Mouse (Mus musculus) erythroblast, adult 5-6 weeks (primary cell): ENCODE measurements around the gene Bcl6b. TPM values are rescaled to one million over a fixed set of nuclear protein-coding genes. Genes with fewer than 3 reads are reported as not detected.

Source experiments
- ATAC-seq: replicated peaks from 2 replicates; pipeline ENCODE4 v1.8.0; 2016; ENCODE audit warnings: moderate number of reproducible peaks, mild to moderate bottlenecking, moderate TSS enrichment, inconsistent platforms; ENCODE audit not compliant: poor library complexity, low FRiP score, severe bottlenecking
- total RNA-seq, 2 experiments: library from RNA; stranded (forward) in 1 of 2; stranded (reverse) in 1 of 2; fragments of 150-400 nt in 1 of 2; fragments of 200-764, 138-1000 nt in 1 of 2; gene quantifications; 2 replicates each; pipeline versions ENCODE4 v1.2.3 to v1.2.4; 2015 to 2017; ENCODE audit warnings: low replicate concordance in 2 of 2

Bcl6b gene
- total RNA-seq (2015; ENCODE audit: low replicate concordance) (not detected in 2 replicates), total RNA-seq (2017; ENCODE audit: low replicate concordance) (0.56 and 0.68 TPM in 2 replicates)

DNA sequence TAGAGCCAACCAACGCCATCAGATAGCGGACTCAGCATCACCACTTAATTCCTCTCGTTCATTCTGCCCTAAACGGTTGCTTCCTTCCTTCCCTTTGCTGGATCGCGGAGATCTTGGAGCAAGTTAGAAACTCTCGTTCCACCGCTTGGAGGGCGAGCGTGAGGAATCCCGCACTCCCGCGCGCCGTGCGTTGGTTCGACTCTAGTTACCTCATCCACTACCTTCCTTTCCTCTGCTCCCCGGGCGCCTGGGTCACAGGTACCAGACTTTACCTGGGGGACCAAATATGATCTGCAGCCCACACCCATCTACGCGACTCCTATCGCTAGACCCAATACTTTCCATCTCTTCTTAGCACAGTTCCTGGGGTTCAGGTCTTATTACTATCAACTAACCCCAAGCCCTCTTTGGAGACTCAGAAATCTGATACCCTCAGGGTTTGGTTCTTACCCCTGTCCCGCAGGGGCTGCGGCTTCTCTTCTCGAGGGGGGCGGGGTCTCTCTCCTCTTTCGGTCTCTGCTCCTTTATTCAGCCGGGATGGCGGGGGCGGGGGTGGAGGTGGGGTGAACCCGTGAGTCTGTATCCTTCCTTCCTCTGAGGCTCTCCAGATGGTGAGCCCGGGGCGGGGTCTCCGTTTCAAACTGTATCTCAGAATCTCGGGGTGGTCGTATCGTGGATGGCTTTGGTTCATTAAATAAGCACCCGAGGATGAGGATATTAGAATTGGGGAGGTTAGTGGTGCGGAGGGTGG is at the start of gene Bcl6b:
Bcl6b (minus strand) TSS at position 539 of the 751 bp plus-strand sequence.
- ATAC-seq = peak; percentile 11; the same call in 1 of the 2 replicates

DNA sequence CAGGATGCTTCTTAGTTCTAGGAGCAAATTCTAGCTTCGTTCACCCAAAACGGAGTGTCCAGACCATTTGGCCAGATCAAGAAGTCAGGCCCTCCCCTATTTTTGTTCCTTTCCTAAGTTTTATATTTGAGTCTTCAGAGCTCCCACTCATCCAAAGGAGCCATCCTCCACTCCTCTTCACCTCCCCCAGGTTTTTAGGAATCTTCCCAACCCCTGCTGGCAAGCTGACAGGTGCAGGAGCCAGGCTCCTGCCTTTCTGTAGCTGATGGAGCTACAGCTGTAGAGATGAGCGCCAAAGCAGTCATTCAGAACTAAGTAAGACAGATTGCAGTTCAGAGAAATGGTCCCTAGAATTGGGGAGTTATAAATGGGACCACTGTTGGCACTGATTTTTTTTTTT is 49.4 kb upstream of the Bcl6b start:
- no peak for ATAC-seq

DNA sequence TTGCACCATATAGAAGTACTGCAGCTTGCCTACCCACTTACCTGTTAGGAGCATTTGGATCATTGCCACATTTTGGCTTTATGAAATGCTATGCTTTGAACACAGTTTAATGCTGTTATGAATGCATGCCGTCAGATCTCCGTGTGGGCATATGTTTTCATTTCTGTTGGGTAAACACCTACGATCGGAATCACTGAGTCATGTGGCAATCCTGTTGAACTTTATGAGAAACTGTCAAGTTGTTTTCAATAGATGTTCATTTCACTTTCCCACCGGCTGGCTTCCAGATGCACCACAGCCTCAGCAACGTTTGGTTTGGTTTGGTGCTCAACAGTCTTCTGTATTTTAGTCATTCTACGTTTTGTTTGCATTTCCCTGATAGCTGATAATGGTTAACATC is 42.0 kb upstream of the Bcl6b start:
- no peak for ATAC-seq

DNA sequence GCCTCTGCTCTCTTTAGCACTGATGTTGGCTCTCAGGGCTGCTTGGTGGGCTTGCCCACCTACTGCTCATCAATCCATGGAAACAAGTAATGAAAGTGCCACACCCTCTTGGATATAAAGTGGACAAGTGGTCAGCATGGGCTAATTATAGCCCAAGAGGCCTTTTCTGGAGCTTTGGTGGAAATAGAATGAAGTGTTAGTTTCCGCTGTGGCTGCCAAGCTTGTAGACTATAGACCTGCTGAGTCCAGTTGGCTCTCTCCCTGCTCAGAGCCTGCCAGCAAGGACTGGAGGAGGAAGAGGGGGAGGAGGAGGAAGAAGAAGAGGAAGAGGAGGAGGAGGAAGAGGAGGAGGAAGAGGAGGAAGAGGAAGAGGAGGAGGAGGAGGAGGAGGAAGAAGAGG is 36.8 kb upstream of the Bcl6b start:
- no peak for ATAC-seq

DNA sequence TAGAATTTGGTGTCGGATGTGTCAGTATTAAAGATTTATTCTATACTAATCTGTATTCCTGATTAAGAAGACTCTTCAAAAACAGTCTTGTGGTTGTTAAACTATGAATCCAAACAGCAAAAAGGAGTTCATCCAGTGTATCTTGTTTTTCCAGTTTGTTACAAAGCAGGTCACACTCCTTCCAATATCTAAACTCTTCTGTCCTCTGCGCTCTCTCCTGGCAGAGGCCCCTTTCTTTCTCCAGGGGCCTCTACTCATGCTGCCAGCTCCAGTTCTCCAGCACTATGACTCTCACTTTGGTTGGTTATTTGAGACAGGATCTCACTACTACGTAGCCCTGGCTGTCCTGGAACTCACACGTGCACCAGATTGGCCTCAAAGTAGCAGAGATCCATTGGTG is 36.2 kb upstream of the Bcl6b start:
- ATAC-seq = no peak

DNA sequence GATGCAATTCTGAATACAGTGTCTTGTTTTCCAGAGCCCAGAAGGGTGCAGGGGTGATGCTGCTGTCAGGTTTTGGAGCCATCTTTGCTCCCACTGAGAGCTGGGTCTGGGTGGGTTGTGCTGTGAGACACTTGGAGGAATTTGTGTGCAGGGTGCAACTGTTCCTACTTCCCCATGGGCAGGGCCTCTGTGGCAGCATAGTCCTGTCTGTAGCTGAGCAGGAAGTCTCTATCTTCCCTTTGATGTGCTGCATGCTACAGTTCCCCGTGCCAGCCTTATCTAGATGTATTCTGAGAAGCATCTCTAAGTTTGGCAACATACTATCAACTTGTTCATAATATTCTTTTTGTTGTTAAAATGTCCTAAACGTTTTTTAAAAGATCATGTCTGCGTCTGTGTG is 35.7 kb upstream of the Bcl6b start:
- ATAC-seq = no peak

DNA sequence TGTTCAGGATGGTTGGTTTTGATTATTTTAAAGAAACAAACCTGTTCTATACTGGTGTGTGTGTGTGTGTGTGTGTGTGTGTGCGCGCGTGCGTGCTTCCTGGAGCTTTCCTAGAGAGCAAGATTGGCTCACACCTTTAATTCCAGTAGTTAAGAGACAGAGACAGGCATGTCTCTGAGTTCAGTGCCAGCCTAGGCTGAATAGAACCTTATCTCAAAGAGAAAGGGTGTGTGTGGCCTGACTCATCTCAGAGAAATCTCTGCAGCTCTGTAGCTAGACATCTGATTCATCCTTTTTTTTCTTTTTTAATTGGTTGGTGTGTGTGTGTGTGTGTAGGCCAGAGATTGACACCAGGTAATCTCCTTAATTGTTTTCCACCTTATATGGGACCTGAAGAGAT is 29.4 kb upstream of the Bcl6b start:
- ATAC-seq = no peak

DNA sequence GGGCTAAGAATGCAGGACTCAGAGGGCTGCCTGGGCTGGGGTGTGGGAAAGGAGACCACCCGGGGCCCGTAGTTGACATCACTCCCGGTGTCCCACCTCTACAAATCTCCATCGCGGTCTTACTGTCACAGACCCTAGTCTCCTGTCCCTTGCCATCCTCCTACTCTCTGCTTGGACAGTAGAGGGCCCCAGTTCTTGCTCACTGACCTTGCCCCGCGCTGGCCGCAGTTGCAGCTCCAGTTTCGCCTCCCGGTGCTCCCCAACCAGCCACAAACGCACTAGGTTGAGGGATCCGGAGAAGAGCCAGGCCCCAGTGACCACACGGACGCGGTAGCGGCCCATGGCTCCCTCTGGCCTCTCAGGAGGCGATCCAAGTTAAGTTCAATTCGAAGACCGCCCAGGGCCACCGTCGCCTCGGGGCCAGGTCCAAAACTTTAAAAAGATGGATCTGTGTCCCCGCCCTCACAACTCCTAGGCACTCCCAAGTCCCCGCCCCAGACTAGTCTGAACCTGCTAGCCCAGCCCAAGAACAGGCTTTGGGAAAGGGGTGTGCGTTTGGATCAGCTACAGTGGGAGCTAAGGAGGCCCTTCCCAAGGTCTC is 25.4 kb upstream of the Bcl6b start, which contains the start of gene Alox12:
Alox12 (minus strand) TSS at position 423 of the 601 bp plus-strand sequence.
- ATAC-seq = no peak

DNA sequence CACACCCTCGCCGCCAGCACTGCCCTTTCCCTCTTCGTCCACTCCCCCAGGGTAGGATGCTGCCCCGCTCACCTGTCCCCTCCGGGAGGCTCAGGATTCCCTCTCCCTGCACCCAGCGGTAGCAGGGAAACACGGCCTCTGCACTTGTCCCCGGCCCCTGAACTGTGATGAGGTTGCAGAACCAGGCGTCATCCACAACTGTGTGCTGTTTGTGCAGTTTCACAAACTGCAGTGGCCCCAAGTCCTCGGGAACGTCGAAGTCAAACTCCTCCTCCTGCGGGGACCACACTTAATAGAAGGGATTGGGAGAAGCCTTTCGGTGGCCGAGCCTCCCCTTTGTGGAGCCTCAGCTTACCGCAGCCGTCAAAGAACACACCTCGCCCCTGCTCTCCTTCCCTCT is 24.7 kb upstream of the Bcl6b start:
- no peak for ATAC-seq

DNA sequence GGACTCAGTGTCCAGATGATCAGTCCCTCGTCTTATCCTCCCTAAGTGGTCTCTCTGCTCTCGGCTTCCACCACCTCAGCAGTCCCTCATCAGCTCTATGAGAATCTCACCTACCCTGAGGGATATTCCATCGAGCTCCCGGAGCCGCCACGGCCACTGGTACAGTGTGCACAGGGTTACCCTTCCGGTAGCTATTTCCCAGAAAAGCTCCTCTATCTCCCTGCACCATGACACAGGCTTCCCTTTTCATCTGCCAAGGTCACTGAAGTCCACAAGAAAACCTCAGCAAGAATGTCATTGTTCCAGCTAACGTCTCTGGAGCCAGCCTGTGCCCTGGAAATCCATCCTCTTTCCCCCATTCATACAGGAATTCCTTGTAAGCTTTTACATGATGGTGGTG is 22.3 kb upstream of the Bcl6b start:
- ATAC-seq = no peak

DNA sequence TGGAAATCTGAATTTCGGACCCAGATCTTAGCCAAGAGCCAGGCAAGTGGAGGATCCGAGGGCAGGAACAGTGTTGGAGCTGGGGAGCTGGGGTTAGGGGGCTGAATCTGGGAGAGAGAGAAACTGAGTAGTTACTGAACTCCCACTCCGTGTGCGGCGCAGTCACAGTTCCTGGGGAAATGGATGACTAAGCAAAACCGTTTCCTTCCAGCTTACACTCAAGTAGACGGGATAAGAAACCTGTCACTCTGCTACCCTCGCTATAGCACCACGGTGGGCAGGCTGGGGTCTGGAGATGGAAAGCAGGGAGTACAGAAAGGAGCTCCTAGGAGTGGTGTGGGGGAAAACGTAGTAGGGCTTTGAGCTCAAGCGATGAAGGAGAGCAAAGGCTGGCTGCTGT is 20.6 kb upstream of the Bcl6b start:
- no peak for ATAC-seq

DNA sequence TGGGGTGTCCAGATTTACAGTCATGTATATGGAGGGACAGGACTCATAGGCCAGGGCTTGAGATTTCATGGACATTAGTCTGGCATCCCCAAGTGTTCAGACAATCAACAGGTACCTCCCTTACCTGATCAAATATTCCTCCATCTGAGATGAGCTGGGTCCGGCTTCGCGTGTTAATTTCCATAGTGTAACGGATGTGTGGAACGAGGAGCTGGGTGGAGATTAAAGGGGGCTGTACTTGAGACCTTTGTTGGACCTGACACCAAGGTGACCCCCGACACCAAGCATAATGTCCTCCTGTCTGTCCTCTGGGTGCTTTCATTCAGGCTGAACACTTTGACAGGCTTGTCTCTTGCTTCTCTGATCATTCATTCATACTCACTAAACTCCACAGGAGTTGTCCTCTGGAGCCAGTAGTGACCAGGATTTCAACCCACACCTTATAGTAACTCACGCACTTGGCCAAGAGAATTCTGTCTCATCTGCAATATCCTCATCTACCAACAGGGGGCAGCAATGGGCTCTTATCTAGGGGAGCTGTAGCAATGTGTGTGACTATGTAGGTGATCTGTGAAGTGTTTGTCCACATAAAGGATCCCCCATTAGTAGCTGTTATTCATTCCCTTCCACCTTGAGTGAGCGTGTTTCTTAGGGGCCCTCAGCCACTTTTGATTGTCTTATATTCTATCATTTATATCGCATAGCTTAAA is 17.7 kb upstream of the Bcl6b start:
- ATAC-seq = peak; percentile 69; the same call in 1 of the 2 replicates

DNA sequence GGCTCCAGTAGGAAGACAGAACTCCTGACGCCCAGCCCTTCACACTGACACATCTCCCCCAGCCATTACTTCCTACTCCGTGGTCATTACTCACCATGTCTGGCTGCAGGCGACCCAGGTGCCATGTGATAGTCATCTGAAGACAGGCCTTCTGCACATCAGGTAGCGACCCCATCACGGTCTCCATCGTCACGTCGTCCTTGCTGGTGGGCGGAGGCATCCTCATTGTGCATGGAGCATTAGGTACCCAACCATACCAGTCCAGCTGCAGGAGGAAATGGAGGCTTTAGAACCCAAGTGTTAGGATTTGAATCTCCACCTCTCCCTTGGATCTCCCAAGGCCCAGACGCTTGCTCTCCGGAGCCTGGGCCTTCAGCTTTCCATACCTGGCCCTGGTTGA is 13.0 kb upstream of the Bcl6b start:
- no peak for ATAC-seq

DNA sequence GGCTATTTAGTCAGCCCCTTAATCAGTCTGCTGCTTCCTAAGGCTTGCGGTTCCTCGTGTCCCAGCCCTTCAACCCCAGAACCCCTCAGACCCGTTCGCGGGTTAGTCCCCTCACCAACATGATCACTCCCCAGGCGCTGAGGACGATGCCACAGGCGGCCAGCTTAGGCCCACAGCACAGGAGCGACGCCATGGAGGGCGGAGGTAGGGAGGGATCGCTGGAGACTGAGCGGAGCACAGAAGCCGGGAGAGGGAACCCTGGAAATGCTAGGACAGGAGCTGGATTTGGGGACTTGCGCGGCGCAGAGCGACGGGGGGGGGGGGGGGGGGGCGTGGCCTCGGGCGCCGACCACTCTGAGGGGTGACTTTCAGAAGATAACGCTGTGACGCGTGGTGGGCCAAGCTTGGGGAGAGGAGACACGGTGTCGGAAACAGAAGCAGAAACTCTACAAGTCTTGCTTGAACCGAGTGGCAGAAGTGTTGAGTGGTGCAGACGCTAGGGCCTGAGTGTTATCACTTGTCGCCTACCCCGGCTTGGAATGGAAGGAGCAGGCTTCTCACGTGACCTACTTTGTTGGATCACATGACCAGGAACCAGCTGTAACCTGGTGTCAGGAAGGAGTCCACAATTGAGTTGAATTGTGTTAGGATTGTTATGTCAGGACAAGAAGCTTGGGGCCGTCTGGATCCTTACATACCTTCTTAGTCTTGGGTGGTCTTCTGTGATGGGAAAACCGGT is 10.1 kb upstream of the Bcl6b start, which contains the start of the genes Gm21988 and Rnasek:
Gm21988 (minus strand) TSS at position 290 of the 739 bp plus-strand sequence.
Rnasek (minus strand) TSS at position 302 of the 739 bp plus-strand sequence.
- peak; percentile 71 for ATAC-seq

DNA sequence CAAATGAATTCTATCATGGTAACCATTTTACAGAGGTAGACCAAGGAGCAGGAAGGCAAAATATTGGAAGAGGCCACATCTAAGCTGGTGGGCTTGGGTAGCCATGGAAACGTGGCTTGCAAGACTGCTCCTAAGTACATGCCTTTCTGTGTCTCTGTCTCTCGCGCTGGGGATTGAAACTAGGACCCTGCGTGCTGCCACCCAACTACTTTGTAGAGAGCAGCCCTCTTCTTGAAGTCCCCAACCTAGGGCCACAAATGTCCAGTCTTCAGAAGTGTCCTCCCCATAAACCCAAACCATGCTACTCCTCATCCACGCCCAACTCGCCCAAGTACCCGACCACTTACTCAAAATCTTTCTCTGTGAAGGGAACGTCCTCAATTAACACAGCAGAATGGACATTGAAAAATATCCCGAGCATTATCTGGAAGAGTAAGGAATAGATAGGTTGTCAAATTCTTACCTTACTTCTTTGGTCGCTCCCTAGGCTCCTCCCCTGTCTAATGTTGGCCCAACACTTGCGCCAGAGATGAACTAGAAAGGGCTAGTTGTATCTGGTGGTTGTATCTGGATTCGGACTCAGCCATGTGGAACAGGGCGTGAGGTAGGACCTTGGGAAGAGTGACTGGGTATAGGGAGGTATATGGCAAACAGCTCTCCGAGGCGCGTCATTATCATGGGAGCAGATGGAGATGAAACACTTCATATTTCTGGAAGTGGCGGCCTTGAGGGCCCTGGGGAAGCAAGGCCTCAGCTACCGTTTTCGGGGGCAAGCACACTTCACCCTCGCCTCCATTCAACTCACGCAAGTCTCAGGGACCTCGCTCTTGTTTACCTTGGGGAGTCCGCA is 9.2 kb upstream of the Bcl6b start:
- ATAC-seq = peak; percentile 18

DNA sequence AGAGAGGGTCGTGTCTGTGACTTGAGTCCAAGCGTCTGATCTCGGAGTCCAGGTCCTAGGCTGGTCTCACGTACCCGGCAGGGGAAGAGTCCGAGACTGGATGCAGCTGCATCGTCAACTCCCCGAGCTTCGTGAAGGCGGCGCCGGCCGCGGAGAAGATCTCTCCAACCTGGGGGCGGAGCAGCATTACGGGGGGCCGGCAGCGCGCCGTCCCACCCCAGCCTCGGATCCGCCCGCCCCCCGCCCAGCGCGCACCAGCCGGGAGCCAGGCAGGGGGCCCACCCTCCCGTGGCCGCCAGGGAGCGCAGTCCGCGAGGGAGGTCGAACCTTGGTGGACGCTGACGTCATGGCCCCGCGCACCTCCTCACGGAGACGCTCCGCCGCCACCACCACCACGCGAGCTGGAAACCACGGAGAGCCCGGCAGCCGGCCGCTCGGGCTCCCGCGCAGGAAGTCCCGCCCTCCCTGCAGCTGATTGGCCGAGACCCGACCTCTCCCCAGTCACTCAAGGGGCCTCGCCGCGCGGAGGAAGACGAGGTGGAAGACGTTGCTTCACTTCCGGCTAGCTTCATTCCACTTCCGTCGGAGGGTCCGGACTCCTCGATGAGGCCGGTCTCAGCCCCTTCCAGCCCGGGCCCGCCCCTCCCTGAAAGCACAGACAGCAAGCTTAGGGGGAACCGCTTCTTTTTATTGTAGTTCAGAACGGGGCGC is 8.0 kb upstream of the Bcl6b start, which contains the start of gene 0610010K14Rik:
0610010K14Rik (minus strand) TSS at position 458 of the 711 bp plus-strand sequence.
- ATAC-seq = peak; percentile 84

DNA sequence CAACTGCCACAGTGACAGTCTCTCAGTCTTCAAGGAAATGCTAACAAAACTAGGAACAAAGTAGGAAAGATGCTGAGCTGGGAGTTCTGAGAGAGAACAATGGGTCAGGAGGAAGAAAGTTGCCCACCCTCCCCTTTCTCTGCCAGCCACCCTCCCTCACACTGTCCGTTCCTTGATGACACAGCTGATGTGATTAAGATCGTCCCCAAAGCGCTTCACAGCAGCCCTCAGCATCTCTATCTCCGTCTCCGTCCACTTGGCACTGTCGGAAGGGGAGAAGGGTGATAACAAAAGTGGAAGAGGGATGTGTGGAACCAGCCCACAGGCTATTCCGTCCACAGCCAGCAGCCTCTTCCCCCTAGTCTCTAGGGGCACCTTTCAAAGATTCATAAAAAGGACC is 7.1 kb upstream of the Bcl6b start:
- ATAC-seq = no peak

DNA sequence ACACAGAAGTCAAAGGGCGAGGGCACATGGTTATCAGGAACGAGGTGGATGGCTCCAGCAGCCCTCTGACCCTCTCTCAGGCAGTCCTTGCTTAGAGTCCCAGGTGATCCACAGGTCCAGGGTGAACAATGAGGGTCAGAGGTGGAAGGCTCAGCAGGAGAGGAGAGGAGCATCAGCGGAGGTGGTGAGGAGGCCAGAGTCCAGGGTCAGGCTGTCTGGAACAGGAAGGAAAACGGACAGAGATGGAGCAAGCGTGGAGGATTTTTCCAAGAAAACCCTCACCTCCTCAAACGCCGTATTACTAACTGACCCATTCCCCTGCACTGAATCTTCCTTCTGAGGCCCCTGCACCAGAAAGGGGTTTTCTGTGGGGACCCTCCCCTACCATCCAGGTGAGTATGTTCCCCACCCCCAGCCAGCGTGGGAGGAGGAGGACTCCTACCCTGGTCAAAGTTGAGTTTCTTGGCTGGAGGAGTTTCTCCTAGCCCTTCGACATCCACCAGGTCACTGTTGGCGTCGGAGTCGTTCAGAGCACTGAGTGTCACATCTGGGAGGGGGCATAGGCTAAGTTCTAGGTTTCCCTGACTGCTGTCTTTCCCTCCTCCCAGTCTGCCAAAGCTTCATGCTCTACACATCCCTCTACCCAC is 5.8 kb upstream of the Bcl6b start:
- no peak for ATAC-seq
